Mouse (Mus musculus) cerebellum, postnatal 36 days (tissue): ENCODE results near the gene Btbd35f4.
"Not testable (repeated sequence)": the region's sequence is repeated elsewhere in the genome, so short reads cannot be mapped to it uniquely, and the experiment has no call there.

Experiments
- DNase-seq, 2 experiments: peaks; one replicate each; pipeline ENCODE4 v3.0.0; 2021 to 2022; ENCODE audit warnings: mixed read lengths in 2 of 2

Btbd35f4 gene

GRCm38 (mm10) chrX:4800196-4800595 is at the start of gene Btbd35f4:
Gene Btbd35f4 (plus strand): TSS chrX:4800496.
- not testable (repeated sequence) for DNase-seq

DNA sequence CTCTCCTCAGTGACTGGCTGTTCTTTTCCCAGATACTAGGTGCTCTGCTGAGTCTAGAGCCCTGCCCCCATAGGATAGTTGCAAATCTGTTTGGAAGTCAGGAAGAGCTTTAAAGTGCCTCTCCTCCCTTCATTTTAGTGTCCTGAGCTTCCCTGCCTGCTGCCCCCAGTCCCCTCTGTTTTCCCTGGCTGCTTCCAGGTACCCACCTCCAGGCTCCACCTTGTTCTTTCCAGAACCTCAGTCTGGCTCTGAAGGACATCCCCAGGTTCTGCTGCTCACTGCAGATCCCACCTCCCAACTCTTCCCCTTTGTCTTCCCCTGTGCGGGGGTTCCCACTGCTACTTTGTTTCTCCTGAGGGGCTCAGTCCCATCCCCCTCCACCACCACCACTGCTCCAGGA is 39.7 kb downstream of the Btbd35f4 start:
- DNase-seq, result not testable (repeated sequence)
